Mouse (Mus musculus) mouse trophoblast stem cell (cell line): ENCODE data around the gene Ticrr.

ENCODE experiments used
- in situ Hi-C, 2 experiments: fragments of 300-500 bp; cut with MseI, MboI; formaldehyde crosslinking; loops; 2 replicates in 1 of 2; 3 replicates in 1 of 2; pipeline ENCODE4 v1.15.1; 2025

The Ticrr gene

DNA sequence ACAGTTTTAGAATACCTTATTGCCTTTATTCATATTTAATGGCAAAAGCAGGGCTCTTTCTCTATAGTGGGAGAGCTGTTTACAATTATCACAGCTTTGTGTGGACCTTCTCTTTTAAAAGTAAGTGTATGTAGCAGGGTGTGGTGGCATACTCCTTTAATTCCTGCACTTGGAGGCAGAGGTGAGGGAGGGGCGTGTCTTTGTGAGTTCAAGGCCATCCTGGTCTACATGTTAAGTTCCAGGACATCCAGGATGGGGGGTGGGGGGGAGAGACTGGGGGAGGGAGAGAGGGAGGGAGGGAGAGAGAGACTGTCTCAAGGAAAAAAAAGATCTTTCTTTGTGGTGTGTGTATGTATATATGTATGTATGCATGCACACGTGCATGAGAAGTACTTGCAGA lies 20.2 kb downstream of the Ticrr start:
- in situ Hi-C loops: no loop called here

DNA sequence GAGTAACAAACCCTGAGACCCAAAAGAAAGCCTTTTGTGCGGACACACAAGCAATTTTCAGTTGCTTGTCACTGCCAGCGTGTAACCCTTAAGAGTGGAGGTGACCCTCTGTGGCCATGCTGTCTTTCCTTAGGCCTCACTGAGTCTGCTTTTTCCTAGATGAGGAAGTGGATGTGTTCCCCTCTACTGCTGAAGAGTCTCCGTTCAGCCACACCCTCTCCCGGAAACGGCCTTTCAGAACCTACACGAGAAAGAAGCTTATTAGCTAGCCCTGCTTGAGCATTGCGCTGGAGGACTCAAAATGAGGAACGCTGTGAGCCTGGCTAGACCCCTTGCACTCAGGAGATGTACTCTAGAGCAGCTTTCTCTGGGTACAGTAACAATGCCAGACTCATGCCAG lies 36.5 kb downstream of the Ticrr start:
- in situ Hi-C loops: no loop called here

GRCm38 (mm10) chr7:79702755-79703154 lies 42.8 kb downstream of the Ticrr start:
- in situ Hi-C loops: no loop called here

GRCm38 (mm10) chr7:79705210-79705609 lies 45.2 kb downstream of the Ticrr start:
- in situ Hi-C loops: no loop called here

DNA sequence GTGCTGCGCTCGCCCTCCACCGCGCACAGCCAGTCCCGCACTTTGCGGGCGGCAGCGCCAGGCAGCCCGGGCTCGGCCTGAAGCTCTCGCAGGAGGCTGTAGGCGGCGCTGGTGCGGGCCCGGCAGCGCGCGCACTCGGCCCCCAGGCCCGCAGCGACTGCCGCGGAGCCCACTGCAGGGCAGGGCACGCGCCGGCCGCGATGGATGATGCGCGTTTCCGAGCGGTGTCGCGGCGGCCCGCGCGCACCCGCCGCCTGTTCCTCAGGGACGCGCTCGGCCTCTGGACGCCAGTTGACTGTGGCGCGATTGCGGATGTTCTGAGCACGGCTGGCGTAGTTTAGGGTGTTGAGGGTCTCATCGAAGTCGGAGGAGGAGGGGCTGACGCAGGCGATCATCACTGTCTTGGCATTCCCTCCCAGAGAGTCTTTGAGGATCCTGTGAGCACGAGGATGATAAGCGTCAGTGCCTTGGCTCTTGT lies 50.2 kb downstream of the Ticrr start:
- in situ Hi-C loops: no loop called here

- in situ Hi-C loops: no loop called here
Observed at GRCm38 (mm10) chr7:79710831-79711230, 50.8 kb downstream of the Ticrr start.

DNA sequence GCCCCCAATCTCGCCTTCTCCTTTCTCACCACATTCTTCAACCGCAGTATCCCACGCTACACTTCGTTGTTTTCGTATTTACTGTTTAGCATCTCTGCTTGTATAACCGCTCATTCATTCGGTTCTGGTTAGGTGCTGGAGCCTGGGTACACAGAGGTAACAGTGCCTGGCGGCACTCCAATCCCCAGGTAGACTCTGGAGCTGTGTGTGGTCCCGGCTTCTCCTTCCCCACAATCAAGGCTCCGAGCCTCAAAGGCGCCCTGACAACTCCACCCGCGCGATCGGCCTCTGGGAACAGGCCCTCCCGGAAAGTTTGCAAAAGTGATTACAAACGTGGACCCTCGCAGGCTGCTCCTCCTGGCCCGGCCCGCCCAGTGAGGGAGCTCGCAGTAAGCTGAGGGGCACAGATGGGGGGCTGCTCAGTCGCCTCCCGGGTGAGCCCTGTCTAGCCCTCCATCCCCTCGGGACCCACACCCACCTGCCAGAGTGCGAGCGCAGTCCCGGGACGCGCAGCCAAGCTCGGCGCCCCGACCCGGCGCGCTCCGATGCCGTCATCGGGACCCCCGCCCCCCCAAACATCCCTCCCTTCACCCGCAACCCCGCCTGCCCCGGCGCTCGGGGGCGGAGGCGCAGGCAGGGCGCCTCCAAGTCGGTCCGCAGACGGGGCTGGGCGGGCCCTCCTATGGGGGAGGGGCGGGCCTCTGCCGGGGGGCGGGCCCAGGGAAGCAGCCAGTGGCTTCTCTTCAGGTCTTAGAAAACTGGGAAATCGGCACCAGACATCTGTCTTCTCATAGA lies 55.4 kb downstream of the Ticrr start, which contains the start of gene Kif7:
Gene Kif7, minus strand, starts transcription at position 534 of the 795 bp plus-strand sequence.
- in situ Hi-C loops: no loop called here

GRCm38 (mm10) chr7:79721386-79721977 lies 61.5 kb downstream of the Ticrr start:
- in situ Hi-C loops: no loop called here

DNA sequence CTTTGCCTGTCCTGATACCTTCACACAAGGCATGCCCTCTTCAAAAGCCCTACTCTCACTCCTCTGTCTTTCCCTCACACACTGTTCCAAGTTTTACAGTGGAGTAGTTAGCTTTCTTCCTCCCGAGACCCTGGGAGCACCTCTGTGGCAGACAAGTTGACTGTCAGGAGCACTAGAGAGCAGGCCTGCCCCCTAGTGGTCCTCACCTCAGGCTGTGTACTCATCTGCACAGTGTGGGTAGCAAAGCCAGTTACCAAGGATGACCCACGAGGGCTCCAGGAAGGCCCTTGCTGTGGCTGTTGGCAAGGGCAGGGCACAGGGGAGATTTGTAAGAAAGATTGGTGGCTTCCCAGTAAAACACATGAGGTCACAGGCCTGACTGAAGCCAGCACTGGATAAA lies 67.1 kb downstream of the Ticrr start:
- in situ Hi-C loops: no loop called here

DNA sequence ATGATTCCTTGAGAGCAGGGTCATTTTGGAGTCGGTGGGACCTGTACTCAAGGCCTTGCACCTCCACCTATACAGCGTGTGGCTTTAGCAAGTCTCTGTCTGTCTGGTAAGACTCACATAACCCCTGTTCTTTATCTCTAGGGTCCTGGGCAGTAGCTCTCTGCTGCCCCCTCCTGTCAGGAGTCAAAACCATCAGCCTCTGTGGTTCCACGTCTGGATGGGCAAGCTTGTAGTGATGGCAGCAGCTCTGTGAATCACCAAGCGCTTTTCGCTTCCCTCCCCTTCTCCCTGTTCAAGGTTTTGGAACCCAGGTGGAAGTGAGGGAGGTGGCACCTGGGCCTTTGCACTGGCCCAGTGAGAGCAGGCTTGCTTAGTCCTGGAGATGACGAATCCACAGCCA lies 68.2 kb downstream of the Ticrr start:
- in situ Hi-C loops: no loop called here

DNA sequence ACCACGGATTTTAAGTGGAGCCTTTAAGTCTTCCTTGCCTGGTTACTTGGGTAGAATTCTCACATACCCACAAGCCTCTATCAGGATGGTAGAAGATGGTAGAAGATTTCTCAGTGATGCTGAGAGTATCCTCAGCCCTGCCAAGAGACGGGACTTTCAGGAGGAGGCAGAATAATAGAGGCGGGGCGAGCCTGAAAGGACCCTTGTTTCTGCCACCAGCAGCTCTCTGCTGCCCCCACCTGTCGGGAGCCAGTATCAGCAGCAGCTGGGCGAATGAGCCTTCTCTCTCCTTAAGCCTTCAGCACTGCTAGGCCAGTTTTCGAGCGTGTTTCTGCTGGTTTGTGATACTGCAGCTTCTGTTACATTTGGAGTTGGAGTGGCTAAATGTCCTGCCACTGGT lies 69.2 kb downstream of the Ticrr start:
- in situ Hi-C loops: no loop called here

DNA sequence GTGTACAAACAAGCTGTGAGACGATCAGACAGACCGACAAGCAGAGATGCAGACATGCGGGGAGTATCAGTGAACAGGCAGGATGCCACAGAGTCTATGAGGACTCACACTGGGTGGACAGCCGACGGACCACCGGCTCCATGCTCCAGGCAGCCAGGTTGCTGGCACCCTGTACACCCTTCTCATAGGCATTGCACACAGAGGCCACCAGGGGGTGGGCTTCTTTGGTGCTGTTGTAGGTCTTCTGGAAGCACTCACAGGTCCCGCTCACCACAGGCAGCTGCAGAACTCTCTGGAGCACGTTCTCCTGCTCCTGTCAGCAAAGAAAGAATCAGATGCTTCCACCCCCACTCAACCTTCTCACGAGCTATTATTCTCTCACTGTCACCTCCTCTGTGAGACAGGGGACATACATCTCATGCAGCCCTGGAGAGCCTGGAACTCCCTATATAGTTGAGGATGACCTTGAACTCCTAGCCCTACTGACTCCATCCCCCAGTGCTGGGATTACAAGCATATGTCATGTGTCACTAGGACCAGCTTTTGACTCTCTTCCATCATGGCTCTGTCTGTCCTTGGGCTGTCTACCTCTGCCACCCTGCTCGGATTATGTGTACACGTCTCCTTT lies 69.9 kb downstream of the Ticrr start:
- in situ Hi-C loops: no loop called here

- in situ Hi-C loops: no loop called here
Observed at GRCm38 (mm10) chr7:79731438-79731837, 71.4 kb downstream of the Ticrr start.

GRCm38 (mm10) chr7:79732622-79733021 lies 72.6 kb downstream of the Ticrr start, which contains the start of gene Plin1:
Gene Plin1, minus strand, starts transcription at chr7:79732903.
- in situ Hi-C loops: no loop called here

- in situ Hi-C loops: no loop called here
Observed at GRCm38 (mm10) chr7:79734563-79734962, 74.6 kb downstream of the Ticrr start.

GRCm38 (mm10) chr7:79736511-79736910 lies 76.5 kb downstream of the Ticrr start:
- in situ Hi-C loops: no loop called here

DNA sequence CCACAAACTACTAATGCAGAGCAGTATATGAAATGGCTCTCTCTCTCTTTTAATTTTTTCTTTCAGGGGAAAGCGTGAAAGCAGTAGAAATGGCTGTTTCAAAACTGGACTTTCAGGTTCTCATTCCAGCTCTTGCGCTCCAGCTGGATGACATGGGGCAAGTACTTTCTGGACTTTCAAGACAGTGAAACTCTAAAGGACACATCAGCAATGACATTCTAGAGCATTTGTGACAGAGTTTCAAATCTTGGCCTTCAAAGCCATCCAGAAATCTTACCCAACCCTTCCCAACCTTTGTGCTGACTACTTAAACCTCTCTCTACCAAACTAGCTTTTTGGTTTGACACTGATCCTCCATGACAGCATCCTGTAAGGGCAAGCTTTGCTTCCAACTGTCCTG lies 78.9 kb downstream of the Ticrr start:
- in situ Hi-C loops: no loop called here

DNA sequence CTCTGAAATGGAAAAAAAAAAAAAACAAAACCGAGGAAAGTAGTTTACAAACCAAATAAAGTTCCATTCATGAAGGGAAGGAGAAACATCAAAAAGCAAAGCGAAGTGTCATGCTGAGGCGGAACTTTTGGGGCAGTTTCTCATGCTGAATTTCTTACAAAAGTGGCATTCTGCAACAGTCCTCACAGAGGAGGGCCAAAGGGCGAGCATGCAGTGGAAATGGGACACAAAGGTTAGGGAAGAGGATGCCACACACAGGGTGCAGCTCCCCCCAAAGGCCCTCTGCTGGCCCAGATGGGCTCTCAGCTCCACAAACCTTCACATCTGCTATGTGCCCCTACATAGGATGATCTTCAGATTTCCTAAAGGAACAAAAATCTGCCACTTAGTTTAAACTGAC lies 80.3 kb downstream of the Ticrr start:
- in situ Hi-C loops: no loop called here

DNA sequence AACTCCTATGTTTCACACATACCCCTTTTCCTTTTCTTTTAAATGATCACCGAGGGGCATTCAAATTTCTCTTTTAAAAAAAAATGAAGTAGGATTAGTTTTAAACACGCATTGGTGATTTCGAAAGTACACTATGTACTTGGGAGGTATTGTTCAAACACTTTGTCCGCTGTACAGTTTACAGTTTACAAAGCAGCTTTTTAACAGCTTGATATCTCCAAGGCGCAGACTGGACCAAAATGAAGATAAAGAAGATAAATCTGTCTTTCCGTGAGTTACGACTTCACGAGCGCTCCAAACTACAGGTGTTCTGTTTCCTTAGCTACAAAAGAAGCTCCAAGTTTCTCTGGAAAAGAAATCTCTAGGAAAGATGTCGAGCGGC lies 82.3 kb downstream of the Ticrr start:
- in situ Hi-C loops: no loop called here

- in situ Hi-C loops: no loop called here
Observed at GRCm38 (mm10) chr7:79742659-79743536, 82.9 kb downstream of the Ticrr start, which contains the start of the genes Pex11a and Wdr93. Gene Pex11a, minus strand, starts transcription at chr7:79743131. Gene Wdr93, plus strand, starts transcription at chr7:79743163.

- in situ Hi-C loops: no loop called here
Observed at GRCm38 (mm10) chr7:79744051-79744450, 84.1 kb downstream of the Ticrr start.

- in situ Hi-C loops: no loop called here
Observed at GRCm38 (mm10) chr7:79744585-79744984, 84.6 kb downstream of the Ticrr start.
